Mouse (Mus musculus): ENCODE data around the gene Asf1a.
"Not testable (repeated sequence)": the region's sequence is repeated elsewhere in the genome, so short reads cannot be mapped to it uniquely, and the experiment has no call there.

Gene Asf1a

GRCm38 (mm10) chr10:53596677-53597120 is at the start of gene Asf1a:
TSS of gene Asf1a (plus strand) at chr10:53596757.
- DNase-seq (ENCODE audit: low read depth, low spot score) = peak; percentile 94

GRCm38 (mm10) chr10:53562001-53562400 is 34.6 kb upstream of the Asf1a start:
- no peak for DNase-seq (ENCODE audit: low read depth, low spot score)

GRCm38 (mm10) chr10:53565538-53565937 is 31.0 kb upstream of the Asf1a start:
- no peak for DNase-seq (ENCODE audit: low read depth, low spot score)

GRCm38 (mm10) chr10:53568531-53568930 is 28.0 kb upstream of the Asf1a start:
- DNase-seq (ENCODE audit: low read depth, low spot score) = no peak

GRCm38 (mm10) chr10:53580137-53580536 is 16.4 kb upstream of the Asf1a start:
- DNase-seq (ENCODE audit: low read depth, low spot score) = peak; percentile 73

- DNase-seq (ENCODE audit: low read depth, low spot score) = peak; percentile 48
Observed at GRCm38 (mm10) chr10:53580621-53581081, 15.9 kb upstream of the Asf1a start.

- no peak for DNase-seq (ENCODE audit: low read depth, low spot score)
Observed at GRCm38 (mm10) chr10:53581087-53581486, 15.5 kb upstream of the Asf1a start.

GRCm38 (mm10) chr10:53585777-53586176 is 10.8 kb upstream of the Asf1a start:
- DNase-seq (ENCODE audit: low read depth, low spot score) = no peak

GRCm38 (mm10) chr10:53595744-53596676 is 547 bp upstream of the Asf1a start:
- no peak for DNase-seq (ENCODE audit: low read depth, low spot score)

- DNase-seq (ENCODE audit: low read depth, low spot score) = no peak
Observed at GRCm38 (mm10) chr10:53597121-53597881, 744 bp downstream of the Asf1a start.

- DNase-seq (ENCODE audit: low read depth, low spot score) = peak; percentile 79
Observed at GRCm38 (mm10) chr10:53598821-53599220, 2.3 kb downstream of the Asf1a start.

- DNase-seq (ENCODE audit: low read depth, low spot score) = no peak
Observed at GRCm38 (mm10) chr10:53605328-53605727, 8.8 kb downstream of the Asf1a start.

GRCm38 (mm10) chr10:53608274-53608673 is 11.7 kb downstream of the Asf1a start:
- no peak for DNase-seq (ENCODE audit: low read depth, low spot score)

GRCm38 (mm10) chr10:53612172-53612571 is 15.6 kb downstream of the Asf1a start:
- no peak for DNase-seq (ENCODE audit: low read depth, low spot score)

GRCm38 (mm10) chr10:53613955-53614354 is 17.4 kb downstream of the Asf1a start:
- no peak for DNase-seq (ENCODE audit: low read depth, low spot score)

- no peak for DNase-seq (ENCODE audit: low read depth, low spot score)
Observed at GRCm38 (mm10) chr10:53615850-53616616, 19.5 kb downstream of the Asf1a start.

- peak; percentile 92 for DNase-seq (ENCODE audit: low read depth, low spot score)
Observed at GRCm38 (mm10) chr10:53629247-53629917, 32.8 kb downstream of the Asf1a start.

- DNase-seq (ENCODE audit: low read depth, low spot score) = peak; percentile 96
Observed at GRCm38 (mm10) chr10:53629918-53630250, 33.3 kb downstream of the Asf1a start.

GRCm38 (mm10) chr10:53630339-53630738 is 33.8 kb downstream of the Asf1a start, which contains the start of gene Mcm9:
TSS of gene Mcm9 (minus strand) at chr10:53630439.
- not testable (repeated sequence) for DNase-seq (ENCODE audit: low read depth, low spot score)

GRCm38 (mm10) chr10:53634160-53634559 is 37.6 kb downstream of the Asf1a start:
- DNase-seq (ENCODE audit: low read depth, low spot score) = no peak
